Mouse (Mus musculus) adrenal gland, postnatal 36 days (tissue): ENCODE results near the gene A730049H05Rik. TPM values are rescaled to one million over a fixed set of nuclear protein-coding genes. Genes with fewer than 3 reads are reported as not detected.

Experiments used
- DNase-seq, 2 experiments: peaks; one replicate each; pipeline ENCODE4 v3.0.0; 2021; ENCODE audit warnings: mixed read lengths in 1 of 2
- total RNA-seq, 2 experiments: library from RNA; stranded (reverse); gene quantifications; 2 replicates each; pipeline ENCODE4 v1.2.3; 2021

A730049H05Rik gene
- total RNA-seq, 2 experiments from 2014 or later, result 3.4 to 4.6 TPM

DNA sequence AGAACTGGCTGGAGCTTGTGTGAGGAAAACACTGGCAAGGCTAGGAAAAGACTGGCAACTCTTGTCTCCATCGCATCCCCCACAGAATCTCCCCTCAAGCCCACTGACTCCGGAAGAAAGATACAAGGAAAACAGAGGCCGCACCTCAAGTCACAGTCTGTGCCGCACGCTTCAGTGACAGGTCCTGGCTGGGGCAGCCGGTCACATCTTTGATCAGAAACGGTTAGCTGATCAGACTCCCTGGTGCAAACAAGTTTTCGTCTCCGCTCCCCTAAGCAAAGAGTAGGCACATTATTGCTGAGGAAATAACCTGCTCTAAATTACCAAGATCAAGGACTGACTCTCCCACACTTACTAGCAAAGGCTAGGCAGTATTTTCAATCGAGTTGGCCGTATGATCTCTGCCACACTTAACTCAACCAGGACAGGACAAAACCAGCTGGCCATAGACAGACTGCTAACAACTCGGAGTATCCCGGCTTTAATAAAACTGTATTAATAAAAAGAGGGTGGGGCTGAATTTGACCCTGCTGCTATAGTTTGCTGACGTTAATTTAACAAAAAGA, 63.5 kb downstream of the A730049H05Rik start:
- DNase-seq, result no peak

GRCm38 (mm10) chr6:92882446-92882845, 66.2 kb downstream of the A730049H05Rik start:
- no peak for DNase-seq

DNA sequence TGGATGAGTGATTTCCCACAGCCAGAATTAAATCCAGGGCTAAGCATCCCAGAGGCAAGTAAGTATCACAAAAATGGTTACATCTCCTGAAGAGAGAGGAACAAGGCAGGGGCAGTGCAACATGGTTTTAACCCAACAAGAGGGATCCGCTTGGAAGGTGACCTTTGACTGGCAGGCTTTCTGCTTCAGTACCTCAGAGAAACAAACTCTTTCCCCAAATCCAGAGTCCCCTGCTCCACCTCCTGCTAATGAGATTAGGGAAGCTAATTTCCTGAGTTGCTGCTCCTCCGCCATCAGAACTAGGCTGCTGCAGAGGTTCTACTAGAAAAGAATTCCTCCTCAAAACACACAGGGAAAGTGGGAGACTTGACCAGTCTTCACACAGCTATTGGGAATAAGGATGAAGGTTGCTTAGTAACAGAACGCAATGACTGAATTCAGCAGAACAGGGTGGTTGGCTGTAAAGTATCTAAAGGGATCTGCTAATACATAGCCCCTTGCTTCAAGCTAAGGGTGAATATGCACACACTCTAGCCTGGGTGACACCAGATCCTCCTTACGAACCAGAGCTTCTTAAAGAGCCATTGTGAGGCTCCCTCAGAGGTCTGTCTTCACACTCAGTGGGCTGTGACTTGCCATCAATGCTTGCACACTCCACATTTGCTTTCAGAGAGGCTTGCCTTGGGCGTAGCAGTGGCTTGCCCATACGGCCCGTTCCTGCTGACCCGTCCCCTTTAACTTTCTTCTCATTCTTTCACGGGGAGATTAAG, 67.0 kb downstream of the A730049H05Rik start:
- DNase-seq, result no peak

GRCm38 (mm10) chr6:92891535-92891934, 75.3 kb downstream of the A730049H05Rik start:
- no peak for DNase-seq

Other genes starting within 250 kb of the A730049H05Rik start
- 1 to 10 TPM; 7.5 to 8.5 TPM for gene Prickle2, start 110.3 kb upstream of the A730049H05Rik start, total RNA-seq
- not detected for gene Gm15737, start 52.9 kb downstream of the A730049H05Rik start, total RNA-seq
- gene Adamts9, start 127.0 kb downstream of the A730049H05Rik start, total RNA-seq, result 10 to 100 TPM; 25.7 to 60.8 TPM